Mouse (Mus musculus): ENCODE data around the gene Il1b.

GRCm38 (mm10) chr2:129333471-129333870 is 37.5 kb downstream of the Il1b start:
- no peak for TF ChIP-seq CTCF (IDR thresholded peaks at IDR 0.05; ENCODE audit: control insufficient read depth, insufficient read depth, insufficient read length)
- TF ChIP-seq MYOD1 (IDR thresholded peaks at IDR 0.05; ENCODE audit: control insufficient read depth, insufficient read length, low read depth): no peak
- no peak for TF ChIP-seq MAX (IDR thresholded peaks at IDR 0.05)
